Mouse (Mus musculus): ENCODE measurements around the gene Rpl36a-ps1.

The Rpl36a-ps1 gene

DNA sequence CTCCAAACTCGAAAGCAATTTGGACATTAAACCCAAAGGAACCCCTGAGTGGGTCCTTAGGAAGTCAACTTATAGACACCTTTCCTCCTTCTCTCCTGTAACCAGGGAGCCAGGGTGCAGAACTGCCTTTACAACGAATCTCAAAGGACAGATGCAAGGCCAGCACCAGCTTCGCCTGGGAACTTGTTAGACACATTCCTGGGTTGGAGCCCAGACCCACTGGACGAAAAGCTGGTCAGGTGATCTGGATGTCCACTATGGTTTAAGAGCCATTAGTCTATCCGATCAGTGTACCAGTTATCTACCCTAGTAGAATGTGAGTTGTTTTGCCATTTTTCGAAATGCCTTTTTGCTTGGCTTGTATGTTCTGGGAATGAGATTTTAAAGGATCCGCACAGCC, 41.7 kb downstream of the Rpl36a-ps1 start:
- DNase-seq (ENCODE audit: extremely low spot score, low spot score) = no peak

DNA sequence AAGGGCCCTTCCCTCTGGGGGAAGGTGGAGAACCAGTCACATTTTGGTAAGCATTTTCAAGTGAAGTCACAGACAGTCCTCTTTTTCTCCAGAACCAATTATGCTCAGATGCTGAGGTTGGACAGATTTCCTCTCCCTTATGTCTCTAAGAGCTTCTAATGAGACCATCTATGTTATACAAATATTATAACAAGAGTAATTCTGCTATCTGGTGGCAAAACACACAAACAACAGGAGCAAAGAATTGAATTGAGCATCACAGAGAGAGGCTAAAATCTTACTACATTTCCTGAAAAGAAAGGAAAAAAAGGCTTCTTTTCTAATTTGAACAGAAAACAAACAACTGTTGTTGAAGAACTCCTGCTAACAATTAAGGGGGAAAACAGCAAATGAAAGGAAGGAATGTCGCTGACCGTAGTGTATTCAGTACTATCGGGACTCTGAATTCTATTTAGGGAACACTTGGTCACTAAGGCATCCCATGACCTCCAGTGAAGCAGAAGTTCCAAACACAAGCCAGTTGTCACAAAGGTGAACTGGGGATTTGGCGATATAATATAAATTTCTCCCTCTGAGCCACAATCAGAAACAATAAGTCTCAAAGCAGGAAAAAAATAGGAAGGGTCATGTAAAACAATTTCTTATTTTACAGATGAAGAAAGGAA, 42.4 kb downstream of the Rpl36a-ps1 start:
- no peak for DNase-seq (ENCODE audit: extremely low spot score, low spot score)

All from neural tube, embryonic 10.5 days (tissue).